Mouse (Mus musculus) embryonic fibroblast, embryonic 13.5 days (primary cell): ENCODE results near the gene 4933424G06Rik.

Experiments used
- CTCF ChIP-seq: IDR thresholded peaks from 2 replicates; pipeline ENCODE4 v1.5.1; 2011; ENCODE audit warnings: mild to moderate bottlenecking, control low read depth, low read length, moderate library complexity, borderline replicate concordance; ENCODE audit not compliant: insufficient read depth
- POLR2A ChIP-seq: IDR thresholded peaks from 2 replicates; pipeline ENCODE4 v1.6.1; 2011; ENCODE audit warnings: low read depth, mild to moderate bottlenecking, control low read depth, low read length, moderate library complexity

GRCm38 (mm10) chr1:36743046-36743445 is 33.1 kb downstream of the 4933424G06Rik start:
- no peak for TF ChIP-seq CTCF
- TF ChIP-seq POLR2A: no peak
